Mouse (Mus musculus) R1 (cell line): ENCODE measurements around the gene Mmachc.

ENCODE experiments used
- DNase-seq: peaks from one replicate; pipeline ENCODE4 v3.0.0-alpha.2; 2018; ENCODE audit warnings: low read depth, low spot score

The Mmachc gene

DNA sequence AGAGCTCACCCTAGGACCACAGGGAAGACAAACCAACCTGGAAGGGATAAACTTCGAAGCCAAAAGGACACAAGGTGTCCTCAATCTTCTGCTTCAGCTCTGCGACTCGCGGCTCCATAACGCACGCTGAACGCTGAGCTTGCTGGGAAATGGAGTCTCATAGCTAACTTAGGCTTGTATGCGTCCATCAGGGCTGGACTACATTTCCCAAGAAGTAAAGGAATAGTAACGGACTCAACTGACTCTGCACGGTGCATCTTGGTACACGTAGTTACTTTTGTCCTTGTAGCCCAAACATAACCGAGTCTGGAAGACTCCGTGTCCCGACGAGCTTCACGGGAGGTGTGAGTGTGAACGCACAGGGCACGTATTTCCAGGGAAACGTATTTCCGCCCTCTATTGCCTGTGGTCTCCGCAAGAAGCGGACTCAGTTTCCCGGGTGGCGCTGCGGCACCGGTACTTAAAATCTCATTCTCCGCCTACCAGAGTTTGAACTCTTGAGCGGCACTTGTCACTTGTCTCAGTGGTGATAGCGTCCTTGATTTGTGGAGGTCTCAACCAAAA, at the start of gene Mmachc, which contains the start of gene Ccdc163:
Mmachc (minus strand) TSS at position 206 of the 564 bp plus-strand sequence.
Ccdc163 (plus strand) TSS at position 309 of the 564 bp plus-strand sequence.
- DNase-seq, result peak; percentile 100

DNA sequence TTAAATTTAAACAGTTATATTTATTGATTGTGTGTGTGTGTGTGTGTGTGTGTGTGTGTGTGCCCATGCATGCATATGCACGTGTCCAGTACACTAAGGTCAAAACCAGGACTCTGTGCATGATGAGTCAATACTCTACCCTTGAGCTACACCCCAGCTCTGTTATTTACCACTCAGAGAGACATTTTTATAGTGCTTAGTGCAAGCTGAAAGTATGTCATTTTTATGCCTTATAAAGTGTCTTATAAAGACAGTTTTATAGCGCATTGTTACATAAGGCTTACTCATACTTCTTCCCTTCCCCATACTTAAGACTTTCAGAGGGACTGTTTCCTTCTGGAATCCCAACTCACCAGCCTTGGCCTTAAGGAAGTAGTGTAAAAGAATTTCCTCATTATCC, 41.5 kb upstream of the Mmachc start:
- DNase-seq, result no peak

DNA sequence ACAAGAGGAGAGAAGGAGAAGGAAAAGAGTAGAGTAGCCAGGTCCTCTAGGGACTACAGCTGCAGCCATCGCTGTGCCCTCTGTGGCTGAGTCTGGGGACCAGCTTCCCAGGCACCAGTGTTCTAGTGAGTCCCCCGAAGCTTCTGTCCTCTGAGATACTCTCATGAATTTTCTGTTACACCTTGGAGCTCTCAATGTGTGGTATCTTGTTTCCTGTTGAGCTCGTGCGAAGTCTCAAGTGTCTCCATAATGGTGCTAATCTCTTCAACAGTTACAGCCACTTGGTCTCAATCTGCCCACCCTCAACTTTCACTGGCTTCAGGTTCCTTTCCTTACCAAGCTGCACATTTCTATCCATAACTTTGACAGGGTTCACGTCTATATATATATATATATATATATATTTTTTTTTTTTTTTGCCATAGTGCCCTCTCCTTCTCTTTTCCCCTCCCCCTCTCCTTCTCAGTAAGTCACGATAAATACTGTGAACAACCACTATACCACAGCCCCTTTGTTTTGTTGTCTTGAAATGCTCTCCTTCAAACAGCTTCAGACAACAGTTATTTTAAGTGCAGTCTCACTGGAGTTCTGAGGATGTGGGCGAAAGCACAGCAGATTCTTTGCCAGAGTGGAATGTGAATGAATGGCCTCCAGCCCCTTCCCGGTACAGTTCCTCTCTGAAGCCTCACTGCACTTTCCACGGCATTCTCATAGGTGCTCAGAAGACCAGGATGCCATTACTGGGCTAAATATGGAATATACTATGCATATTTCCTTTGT, 31.0 kb upstream of the Mmachc start:
- no peak for DNase-seq

DNA sequence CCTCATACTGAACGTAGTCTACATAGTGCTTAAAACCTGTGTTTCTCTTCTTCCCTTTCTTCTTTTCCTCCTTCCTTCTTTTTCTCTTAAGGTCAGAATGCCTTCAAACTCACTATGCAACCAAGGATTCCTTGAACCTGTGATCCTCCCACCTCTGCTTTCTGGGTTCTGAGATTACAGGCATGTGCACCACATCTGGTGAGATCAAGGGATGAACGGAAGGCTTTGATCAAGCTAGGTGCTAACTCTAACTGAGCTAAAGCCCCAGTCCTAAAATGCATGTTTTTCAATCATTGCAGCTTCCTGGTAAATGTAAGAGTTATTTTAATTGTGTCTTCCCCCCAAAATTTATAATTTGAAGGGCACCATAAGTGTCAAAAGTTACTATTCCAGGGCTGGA, 26.8 kb upstream of the Mmachc start:
- no peak for DNase-seq

DNA sequence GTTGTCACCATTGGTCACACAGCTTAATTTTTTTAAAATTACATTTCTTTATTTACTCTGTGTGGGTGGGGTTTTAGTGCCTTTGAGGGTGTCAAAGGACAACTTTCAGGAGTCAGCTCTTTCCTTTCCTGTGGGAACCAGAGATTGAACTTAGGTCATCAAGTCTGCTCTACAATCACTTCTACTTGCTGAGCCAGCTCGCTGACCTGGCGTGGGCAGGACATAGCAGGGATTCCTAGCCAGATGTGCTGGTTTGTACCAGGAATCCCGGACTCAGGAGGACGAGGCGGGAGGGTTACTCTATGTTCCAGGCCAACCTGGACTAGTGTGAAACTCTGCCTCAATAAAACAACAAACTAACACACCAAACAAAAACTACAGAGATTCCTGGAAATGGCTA, 24.1 kb upstream of the Mmachc start:
- DNase-seq, result no peak

DNA sequence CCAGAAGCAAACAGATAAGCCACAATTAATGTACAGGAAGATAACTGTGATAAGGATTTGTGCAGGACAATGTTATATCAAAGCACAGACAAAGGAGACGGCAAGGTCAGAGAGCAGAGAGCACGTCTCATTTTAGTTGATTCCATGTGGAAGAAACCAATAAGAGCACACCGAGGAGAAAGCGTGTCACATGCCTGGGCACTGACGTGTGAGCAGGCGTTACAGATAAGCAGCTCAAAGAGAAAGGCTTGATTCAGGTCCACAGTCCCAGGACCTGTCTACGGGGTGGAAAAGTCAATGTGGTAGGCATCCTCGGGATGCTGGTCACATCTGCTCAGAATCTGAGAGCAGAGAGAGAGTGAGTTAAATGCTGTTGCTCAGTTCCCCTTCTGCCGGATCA, 22.9 kb upstream of the Mmachc start:
- peak; percentile 71 for DNase-seq

DNA sequence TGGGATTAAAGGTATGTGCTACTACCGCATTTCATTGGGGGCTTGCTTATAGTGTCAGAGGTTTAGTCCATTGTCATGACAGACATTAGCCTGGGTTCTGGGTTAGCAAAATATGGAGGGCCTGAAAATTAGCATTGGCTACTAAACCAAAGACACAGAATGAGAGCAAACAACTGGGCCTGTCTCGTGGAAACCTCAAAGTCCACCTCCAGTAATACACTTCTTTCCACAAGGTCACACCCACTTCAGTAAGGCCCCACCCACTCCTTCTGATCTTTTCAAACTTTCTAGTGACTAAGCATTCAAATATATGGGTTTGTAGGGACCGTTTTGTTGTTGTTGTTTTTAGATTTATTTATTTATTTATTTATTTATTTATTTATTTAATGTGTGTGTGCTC, 21.3 kb upstream of the Mmachc start:
- no peak for DNase-seq

DNA sequence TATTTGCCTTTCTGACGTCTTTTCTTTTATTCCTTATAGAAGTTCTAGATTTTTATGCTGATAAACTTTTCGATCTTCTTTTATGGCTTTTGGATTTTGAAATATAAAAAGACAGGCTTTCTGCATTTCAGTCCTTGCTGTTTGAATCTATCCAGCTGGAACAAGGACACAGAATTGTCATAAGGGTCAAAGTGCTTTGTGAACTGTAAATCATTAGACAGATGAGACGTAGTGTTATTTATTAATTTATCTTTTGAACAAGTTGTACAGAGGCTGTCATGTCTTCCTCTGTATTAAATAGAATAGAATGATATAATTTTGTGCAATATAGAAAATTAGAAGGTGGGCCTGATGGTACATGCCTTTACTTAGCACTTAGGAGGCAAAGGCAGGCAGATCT, 19.2 kb upstream of the Mmachc start:
- DNase-seq, result no peak

DNA sequence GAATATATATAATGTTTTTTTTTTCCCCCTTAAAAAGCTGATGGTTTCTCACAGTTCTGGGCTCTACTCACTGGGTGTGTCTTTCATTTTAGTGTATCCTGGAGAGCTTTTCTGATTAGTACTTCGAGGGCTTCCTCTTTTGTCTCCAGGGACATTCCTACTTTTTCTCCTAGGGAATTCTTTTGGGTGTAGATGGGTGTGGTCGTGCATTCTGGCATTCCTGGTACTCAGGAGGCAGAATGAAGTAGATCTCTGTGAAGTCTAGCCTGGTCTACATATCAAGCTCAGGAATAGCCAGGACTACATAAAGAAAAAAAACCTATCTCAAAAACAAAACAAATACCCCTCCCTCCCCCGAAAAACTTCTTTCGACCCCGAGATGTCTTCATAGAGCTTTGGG, 17.2 kb upstream of the Mmachc start:
- peak; percentile 98 for DNase-seq

DNA sequence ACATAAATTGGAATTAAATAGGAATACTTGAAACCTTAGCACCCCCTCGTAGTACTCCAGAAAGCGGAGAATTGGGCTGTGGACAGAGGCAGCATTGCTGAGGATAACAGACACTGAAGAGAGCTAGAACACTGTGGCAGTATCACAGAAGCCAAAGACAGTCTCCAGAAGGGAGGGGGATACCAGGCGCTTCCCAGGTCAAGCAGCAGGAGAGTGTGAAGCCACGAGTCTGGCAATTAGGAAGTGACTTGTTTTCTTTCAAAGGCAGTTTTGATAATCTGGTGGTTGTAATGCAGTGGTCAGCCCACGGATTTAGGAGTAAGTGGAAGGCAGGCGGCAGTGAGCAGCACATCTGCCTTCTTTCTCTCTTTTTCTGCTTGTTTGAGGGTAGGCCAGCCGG, 14.0 kb upstream of the Mmachc start:
- peak; percentile 61 for DNase-seq

DNA sequence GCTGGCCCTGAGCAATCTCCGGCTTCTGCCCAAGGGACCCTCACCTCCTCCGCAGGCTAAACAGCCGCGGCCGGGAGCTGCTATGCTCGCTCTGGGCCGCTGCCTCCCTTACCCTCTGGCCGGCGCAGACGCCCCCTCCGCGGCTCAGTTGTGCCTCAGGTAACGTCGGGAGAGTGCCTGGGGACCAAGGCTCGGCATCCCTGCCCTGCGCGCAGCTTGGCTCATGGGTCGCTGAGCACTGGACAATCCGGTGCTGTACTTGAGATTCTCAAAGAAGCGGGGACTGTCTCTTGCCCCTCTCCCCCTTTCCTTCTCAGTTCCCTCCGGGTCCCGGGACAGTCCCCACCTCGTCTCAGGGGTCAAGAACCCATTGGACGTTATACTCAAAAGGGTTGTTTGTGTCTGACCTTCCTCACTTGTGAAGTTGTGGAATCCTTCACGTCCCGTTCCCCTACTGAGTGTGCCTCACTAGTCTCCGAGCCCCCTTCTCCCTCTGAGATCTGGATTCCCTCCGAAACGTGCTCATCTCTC, 13.0 kb upstream of the Mmachc start:
- DNase-seq, result no peak

DNA sequence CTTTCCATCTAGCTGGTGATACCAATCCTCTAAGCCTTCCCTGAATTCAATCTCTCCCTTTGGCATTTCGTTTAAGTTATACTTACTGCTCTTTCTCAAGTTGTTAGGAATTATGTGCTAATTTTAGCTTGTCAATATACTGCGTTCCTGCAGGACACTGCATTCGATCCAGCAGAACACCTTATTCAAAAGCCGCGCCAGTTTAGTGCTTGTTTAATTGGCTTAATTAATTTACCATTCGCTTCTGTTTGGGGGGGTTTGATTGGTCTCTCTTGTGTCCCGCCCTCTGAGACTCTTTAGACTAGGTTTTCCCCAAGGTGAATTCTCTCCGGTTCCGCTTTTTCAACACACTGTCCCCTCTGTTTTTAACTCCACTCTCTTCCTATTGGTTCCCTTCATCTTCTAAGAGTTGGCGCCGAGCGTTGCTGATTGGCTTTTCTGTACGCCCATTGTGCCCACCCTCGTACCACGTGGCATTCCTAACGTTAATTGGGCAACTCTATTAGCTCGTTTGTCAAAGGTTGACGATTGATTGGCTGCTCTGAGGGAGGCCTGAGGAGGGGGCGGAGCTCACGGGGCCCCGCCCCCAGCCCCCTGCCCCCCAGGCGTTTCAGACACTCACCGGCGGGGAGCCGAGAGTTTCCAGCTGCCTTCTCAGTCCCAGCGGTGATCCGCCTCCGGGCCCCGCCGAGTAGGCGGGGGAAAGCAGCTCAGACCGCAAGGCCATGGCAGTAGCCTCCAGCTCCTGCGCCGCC, 12.3 kb upstream of the Mmachc start, which contains the start of gene Tesk2:
Tesk2 (plus strand) TSS at position 606 of the 755 bp plus-strand sequence.
- DNase-seq, result peak; percentile 100

DNA sequence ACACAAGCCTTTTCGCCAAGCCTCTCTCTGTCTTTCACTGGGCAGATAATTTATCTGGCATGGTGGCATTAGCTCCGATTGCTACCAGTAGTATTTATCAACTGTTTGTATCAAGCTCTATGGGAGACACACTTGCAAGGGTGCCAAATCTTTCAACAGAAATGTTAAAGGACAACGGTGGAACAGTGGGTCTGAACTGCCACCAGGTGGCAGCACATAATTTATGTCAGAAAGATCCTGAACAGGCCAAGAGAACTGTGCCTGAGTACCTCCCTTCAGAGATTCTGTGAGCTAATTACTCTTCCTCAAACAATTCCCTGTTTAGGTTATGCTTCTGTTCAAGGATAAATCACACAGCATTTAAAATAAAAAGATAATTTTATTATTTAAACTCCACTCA, 11.2 kb upstream of the Mmachc start:
- DNase-seq, result peak; percentile 88

DNA sequence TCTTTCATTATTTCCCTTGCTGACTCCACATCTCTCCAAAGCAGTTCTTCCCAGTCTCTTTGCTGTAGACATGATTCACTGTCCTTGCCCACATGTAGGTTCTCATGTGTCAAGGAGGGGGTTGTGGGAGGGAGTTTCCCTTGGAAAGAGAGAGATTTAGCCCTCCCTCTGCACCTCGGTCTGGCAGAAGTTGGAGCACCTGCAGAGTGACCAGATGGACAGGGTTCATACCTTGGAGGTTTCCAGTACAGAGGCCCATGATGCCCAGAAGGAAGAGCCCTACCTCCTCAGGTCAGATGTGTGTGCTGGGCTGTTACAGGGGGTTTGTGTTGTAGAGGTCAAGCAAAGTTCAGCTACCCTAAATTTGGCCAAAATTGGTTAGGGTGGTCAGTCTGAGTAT, 4.3 kb upstream of the Mmachc start:
- no peak for DNase-seq

DNA sequence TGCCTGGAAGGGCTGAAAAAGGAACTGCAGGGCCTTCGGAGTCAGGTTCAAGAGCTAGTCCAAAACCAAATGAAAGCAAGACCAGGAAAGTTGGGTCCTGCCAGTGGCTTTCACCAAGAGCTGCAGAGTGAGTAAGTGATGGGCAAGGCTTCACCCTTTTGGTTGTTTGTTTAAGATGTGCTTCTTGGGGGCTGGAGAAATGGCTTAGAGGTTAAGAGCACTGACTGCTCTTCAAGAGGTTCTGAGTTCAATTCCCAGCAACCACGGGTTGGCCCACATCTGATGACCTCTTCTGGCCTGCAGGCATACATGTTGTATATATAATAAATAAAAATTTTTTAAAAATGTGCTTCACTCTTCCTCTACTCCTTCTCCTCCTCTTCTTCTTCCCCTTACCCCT, 1.9 kb upstream of the Mmachc start:
- DNase-seq, result no peak

DNA sequence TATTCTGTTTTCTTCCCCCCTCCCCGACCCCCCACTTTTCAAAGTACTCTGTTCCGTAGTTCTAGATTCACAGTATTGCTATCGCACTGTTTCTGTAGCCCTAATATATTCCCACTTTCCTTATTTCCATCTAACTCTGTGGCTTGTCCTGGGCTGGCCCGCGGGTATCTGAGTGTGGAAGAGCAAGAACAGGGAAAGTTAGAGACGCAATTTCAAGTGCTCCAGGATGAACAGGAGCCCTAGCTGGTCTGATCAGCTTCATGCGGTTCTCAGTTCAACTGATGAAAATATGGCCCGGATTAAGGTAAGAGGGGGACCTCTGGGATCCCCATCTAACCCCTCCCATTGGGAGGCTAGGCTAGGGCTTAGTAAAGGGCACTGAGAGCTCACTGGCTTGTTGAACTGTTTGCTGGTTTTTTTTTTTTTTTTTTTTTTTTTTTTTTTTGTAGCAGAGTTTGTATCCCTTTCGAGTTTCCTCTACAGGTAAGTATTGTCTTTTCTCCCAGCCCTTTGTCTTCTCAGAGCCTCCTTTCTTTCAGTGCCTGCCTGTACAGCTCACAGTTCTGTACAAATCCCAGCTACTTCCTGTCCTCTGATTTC, 685 bp upstream of the Mmachc start:
- DNase-seq, result peak; percentile 55

DNA sequence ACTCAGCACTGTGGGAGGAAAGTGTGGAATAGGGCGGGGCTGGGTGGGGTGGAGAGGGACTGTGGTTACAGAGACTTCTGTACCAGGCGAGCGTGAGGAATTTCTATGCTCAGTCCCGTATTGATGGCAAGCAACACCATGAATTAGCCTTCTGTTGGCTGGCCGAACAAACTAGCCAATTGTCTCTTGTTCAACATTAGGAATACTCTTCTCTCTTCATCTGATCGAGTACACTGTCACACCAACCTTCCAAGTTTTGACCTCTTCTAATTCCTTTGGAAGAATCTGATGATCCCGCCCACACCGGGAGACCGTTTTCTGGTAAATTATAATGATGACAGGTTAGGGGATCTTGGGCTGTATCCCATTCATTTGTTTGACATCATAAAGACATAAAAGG, 540 bp downstream of the Mmachc start:
- no peak for DNase-seq

DNA sequence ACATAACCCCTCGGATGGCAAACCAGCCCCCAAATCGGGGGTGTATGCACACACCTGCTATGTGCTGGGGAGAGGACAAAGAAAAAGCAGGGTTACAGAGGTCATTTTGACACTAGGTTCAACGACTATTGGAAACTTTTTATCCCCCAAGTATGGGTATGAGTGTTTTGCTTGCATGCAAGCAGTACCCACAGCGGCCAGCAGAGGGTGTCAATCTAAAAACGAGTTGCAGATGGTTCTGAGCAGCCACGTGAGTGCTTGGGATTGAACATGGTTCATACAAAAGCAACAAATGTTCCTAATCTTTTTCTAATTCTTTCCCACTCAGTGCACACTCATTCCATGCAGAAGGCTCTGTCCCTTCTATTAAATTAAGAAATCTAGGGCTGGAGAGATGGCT, 4.4 kb downstream of the Mmachc start:
- peak; percentile 91 for DNase-seq

DNA sequence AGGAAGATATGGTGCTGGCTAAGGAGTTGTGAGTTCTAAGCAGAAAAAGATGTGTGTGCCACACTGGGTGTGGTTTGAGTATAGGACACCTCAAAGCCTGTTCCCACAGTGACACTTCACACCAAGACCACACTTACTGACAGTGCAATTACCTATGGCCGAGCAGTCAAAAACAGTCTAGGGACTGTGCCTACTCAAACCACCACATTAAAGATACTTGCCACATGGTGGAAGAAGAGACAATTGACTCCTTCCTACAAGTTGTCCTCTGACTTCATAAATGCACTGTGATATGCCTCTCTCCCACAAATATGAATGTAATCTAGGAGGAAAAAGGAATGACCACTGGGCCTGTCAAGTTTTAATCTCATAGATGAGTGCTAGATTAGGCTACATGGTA, 7.2 kb downstream of the Mmachc start:
- no peak for DNase-seq

DNA sequence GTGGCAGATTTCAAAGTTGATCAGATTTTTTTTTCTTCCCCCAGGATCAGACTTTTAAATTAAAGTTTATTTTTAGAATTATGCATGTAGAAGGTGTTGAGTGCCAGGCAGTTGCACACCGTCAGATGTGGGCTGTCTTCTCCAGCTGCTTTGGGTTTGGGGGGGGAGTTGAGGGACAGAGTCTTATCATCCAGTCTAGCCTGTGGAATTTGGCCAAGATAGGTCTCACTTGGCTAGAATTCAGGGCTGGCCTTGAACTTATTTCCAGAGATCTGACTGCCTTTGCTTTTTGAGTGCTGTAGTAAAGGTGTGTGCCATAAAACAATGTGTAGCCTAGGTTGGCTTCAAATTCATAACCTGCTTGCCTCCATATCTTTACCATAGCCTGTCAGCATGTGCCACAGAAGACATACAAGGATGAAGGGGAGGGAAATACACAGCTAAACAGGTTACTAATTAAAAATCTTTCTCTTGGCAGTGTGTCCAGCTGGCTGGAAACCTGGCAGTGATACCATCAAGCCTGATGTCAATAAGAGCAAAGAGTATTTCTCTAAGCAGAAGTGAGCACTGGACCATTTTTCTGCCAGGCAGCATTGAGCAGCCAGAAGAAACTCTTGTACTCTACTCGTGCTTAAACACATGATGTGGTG, 9.4 kb downstream of the Mmachc start:
- no peak for DNase-seq

DNA sequence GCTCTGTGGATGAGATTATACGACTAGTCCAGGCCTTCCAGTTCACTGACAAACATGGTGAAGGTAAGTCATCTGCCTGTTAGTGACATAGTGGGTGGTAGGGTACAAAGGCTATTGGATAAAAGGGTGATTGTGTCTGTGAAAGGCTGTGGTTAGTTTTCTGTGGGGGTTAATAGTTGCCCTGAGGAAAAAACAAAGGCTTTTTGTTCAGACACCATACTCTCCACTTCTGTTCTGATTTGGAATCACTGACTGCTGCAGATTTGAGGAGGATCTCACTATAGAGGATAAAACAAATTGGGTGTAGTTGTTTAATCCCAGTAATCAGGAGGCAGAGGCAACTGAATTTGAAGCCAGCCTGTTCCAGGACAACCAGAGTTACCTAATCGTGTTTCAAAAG, 14.4 kb downstream of the Mmachc start:
- DNase-seq, result no peak
